Mouse (Mus musculus) small intestine, adult 2 months (tissue): Measurements from ENCODE around the gene Alkbh2. TPM values are rescaled to one million over a fixed set of nuclear protein-coding genes. Genes with fewer than 3 reads are reported as not detected.

ENCODE experiments used
- H3K27ac ChIP-seq: fragments of 200-500 bp; 2 replicates; pipeline ENCODE4 v1.5.1; 2012; ENCODE audit warnings: low read depth, low read length, control low read depth, inconsistent platforms; ENCODE audit not compliant: insufficient read depth
- H3K27me3 ChIP-seq: fragments of 200-500 bp; 2 replicates; pipeline ENCODE4 v1.6.1; 2012; ENCODE audit warnings: mild to moderate bottlenecking, moderate library complexity, low read length, inconsistent platforms; ENCODE audit not compliant: control insufficient read depth, insufficient read depth
- H3K36me3 ChIP-seq: fragments of 200-500 bp; 2 replicates; pipeline ENCODE4 v1.6.1; 2012; ENCODE audit warnings: mild to moderate bottlenecking, low read length, control low read depth, inconsistent platforms; ENCODE audit not compliant: control insufficient read depth, insufficient read depth
- H3K4me1 ChIP-seq: fragments of 200-500 bp; 2 replicates; pipeline ENCODE4 v1.6.1; 2012; ENCODE audit warnings: low read length, inconsistent platforms, mixed read lengths; ENCODE audit not compliant: control insufficient read depth, insufficient read depth, insufficient read length
- H3K4me3 ChIP-seq: fragments of 200-500 bp; 2 replicates; pipeline ENCODE4 v1.5.1; 2012; ENCODE audit warnings: low read depth, mild to moderate bottlenecking, control low read depth, inconsistent platforms, low read length, moderate library complexity
- CTCF ChIP-seq: fragments of 200-500 bp; IDR thresholded peaks from 2 replicates; pipeline ENCODE4 v1.5.1; 2012; ENCODE audit warnings: low read depth, mild to moderate bottlenecking, control low read depth, inconsistent platforms, low read length, moderate library complexity, mixed read lengths; ENCODE audit not compliant: insufficient replicate concordance, insufficient read length; ENCODE audit errors: extremely low read depth
- POLR2A ChIP-seq: fragments of 200-500 bp; IDR thresholded peaks from 2 replicates; pipeline ENCODE4 v1.6.1; 2012; ENCODE audit warnings: low read depth, mild to moderate bottlenecking, control low read depth, inconsistent platforms, low read length, moderate library complexity
- WGBS: fragments of 180-500 bp; shearing (Covaris S2); methylation state at CpG from one replicate; pipeline ENCODE4 v1.1.7; 2018; 5-methylcytosine and 5-hydroxymethylcytosine counted together
- polyA plus RNA-seq: library from polyadenylated mRNA; depleted of rRNA; stranded (reverse); fragments of >200 nt; gene quantifications from 2 replicates; pipeline ENCODE4 v1.2.3, GENCODE M21; 2012; rRNA removed

Gene Alkbh2
- polyA plus RNA-seq, result 3.1 and 6.6 TPM in 2 replicates

DNA sequence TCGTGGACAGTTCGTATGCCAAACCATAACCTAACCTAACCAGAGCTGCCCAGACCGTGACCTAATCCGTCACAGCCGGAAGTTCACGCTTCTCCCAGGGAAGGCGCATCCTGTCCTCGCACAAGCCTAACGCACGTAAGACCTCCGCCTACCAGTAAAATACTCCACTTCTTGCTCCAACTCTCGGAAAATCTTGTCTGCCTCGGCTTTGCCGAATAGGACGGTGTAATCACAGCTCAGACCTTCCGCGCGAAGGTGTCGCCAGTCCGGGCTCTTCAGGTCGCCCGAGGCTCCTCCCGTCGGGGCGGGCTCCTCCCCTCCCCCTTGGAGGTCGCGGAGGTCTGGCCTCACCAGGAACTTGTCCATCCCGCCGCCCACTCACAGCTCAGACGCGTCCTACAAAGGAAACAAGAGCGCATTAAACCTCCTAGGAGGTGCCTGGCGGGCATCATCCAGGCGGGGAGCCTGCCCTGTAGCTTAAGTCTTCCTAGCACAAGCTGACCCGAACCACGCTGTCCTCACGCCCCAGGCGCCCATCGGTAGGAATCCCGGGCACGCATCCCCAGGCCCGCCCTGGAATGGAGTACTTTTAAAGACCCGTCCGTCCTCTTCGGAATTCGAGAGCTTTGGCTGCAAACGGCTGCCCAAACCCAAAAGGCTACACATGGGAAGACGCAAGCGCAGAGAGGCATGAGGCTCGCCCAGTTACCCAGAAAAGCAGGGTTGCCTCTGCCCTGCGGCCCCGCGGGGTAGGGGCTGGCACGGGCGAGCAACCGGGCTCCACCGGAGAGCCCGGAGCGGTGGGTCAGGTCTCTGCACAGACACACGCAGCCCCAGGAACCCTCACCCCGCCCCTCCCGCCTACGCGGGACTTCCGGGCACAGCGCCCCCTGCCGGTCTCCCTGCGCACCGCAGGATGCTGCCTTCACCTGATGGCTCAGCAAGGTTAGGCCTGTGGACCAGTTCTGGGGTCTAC lies at the start of gene Alkbh2:
Alkbh2 (minus strand) TSS at position 845 of the 976 bp plus-strand sequence.
- Histone ChIP-seq H3K27ac (peak within 1 kb of the TSS; percentile 60), H3K4me1 (peaks cover 3% of the 10 kb centered on the region; the same call in 1 of the 2 replicates), H3K27me3 (no peaks in the 10 kb centered on the region), H3K36me3 (peaks cover 7% of the 10 kb centered on the region; the same call in 1 of the 2 replicates), H3K4me3 (peak within 1 kb of the TSS; percentile 70)
- TF ChIP-seq CTCF (peak; percentile 90), POLR2A (peak; percentile 42)
- WGBS, result 2% methylated on average over 69 of the region's 69 CpGs

DNA sequence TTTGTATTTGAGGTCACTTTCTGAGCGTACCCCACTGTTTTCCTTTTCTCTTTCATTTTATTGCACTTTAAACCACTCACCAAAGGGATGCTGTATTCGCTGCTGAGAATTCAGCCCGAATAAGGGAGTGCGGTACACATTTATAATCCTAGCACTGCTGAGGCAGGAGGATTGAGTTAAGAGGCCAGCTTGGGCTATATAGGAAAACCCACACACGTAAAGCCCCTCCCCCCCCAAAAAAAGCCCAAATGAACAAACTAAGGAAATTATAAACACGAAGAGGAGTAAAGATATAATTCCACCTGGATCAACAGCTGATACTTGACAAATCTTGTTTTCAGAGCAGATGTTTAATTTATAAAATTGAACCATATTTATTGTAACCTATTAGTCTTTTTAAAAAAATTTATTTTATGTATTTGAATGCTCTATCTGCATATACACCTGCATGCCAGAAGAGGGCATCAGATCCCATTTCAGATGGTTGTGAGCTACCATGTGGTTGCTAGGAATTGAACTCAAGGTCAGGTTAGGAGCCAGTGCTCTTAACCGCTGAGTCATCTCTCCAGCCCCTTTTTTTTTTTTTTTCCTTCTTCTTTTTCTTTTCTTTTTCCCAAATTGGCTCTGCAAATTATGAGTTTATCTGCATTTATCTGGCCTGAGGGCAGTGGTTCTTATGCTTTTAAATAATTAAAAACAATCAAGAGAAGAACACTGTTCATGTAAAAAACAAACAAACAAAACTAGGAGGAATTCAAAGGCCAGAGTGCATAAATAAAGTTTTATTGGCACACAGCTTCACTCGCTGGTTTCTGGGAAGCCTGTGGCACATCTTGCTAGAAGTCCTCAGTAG lies 48.8 kb upstream of the Alkbh2 start:
- no peak for TF ChIP-seq POLR2A
- no peak for TF ChIP-seq CTCF
- Histone ChIP-seq H3K36me3 (no peaks in the 10 kb centered on the region), H3K27ac (no peak overlapping the region)

DNA sequence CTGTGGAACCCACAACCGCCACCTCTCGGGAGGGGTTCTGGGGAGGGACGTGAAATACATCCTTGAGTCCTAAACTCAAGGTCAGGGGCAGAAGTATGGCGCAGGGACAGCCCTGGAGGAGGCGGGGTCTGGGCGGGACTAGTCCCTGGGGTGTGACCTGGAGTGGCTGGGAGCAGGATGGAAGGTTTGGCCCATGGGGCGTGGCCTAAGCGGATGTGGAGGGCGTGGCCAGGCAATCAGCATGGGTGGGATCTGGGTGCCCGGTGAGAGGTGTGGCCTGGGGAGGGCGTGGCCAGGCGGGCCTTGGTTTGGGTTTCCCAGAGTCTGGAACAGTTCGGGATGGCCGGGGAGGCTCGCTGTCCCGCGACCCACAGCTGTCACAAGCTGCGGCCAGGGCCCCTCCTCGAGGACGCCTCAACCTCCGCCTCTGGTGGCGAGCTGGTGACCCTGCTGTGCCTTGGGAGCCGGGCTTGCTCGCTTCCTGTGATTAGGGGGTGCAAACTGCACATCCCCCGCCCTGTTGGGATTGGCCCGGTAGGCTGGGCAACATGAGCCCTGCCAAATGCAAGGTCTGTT lies 47.7 kb upstream of the Alkbh2 start:
- Histone ChIP-seq H3K27ac (0 out of 2 replicates have a peak overlapping the region, but pooled peaks have one; percentile 17), H3K27me3 (no peaks in the 10 kb centered on the region), H3K4me1 (peaks cover 10% of the 10 kb centered on the region), H3K4me3 (peak overlapping the region; percentile 67), H3K36me3 (no peaks in the 10 kb centered on the region)
- TF ChIP-seq POLR2A (peak; percentile 55; the same call in 1 of the 2 replicates), CTCF (no peak)
- under 1% methylated on average over 26 of the region's 26 CpGs for WGBS

More for the DNA sequence above, 48.8 kb upstream of the Alkbh2 start:
- no peak overlapping the region for H3K4me3 ChIP-seq
- H3K4me1 ChIP-seq, result peaks cover 10% of the 10 kb centered on the region
- WGBS, result 63% methylated on average over 8 of the region's 8 CpGs
- no peaks in the 10 kb centered on the region for H3K27me3 ChIP-seq

- Histone ChIP-seq H3K27me3 (no peaks in the 10 kb centered on the region), H3K27ac (no peak overlapping the region), H3K4me1 (peaks cover 10% of the 10 kb centered on the region), H3K4me3 (no peak overlapping the region), H3K36me3 (no peaks in the 10 kb centered on the region)
- no peak for TF ChIP-seq POLR2A
- peak; percentile 39; the same call in 1 of the 2 replicates for TF ChIP-seq CTCF
- 18% methylated on average over 16 of the region's 16 CpGs for WGBS
Observed at GRCm38 (mm10) chr5:114174639-114175038, 46.6 kb upstream of the Alkbh2 start.

DNA sequence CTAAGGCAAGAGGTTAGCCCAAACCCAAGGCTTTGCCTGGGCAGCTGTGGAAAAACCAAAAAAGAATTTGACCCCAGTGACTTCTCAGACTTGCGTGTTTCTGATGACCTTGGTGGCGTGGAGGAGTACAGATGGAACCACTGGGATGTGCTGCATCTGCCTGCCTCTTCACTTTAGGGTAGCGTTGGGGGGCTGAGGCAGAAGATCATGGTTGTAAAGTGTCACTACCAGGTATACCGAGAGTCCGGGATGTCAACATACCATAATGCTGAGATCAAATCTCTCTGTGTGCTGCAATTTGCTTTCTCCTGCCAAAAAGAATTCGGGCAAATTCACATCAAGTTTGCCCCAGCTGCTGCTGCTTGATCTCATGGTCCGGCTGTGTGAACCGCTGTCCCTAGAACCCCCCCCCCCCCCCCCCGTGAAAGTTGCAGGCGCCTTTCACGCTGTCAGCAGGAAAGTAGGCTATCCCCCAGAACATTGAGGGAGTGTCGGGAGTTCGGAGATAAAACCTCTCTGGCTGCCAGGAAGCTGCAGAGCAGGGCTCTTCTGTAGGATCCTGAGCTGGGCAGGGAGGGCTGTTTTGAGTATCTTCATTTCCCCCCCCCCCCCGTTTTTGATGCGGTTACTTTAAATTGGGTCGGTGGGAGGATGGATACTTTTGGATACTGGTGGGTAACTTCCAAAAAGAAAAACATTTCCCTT lies 46.0 kb upstream of the Alkbh2 start:
- no peaks in the 10 kb centered on the region for H3K36me3 ChIP-seq
- peaks cover 10% of the 10 kb centered on the region for H3K4me1 ChIP-seq
- TF ChIP-seq POLR2A (no peak), CTCF (no peak)
- 13% methylated on average over 16 of the region's 16 CpGs for WGBS
- H3K4me3 ChIP-seq, result no peak overlapping the region
- no peak overlapping the region for H3K27ac ChIP-seq
- H3K27me3 ChIP-seq, result no peaks in the 10 kb centered on the region

- 63% methylated on average over 7 of the region's 7 CpGs for WGBS
- TF ChIP-seq CTCF (peak; percentile 36; the same call in 1 of the 2 replicates), POLR2A (no peak)
- H3K36me3 ChIP-seq, result no peaks in the 10 kb centered on the region
Observed at GRCm38 (mm10) chr5:114173458-114173857, 45.4 kb upstream of the Alkbh2 start.

More at GRCm38 (mm10) chr5:114173458-114173857, 45.4 kb upstream of the Alkbh2 start:
- H3K4me3 ChIP-seq, result no peak overlapping the region
- H3K27me3 ChIP-seq, result no peaks in the 10 kb centered on the region
- H3K27ac ChIP-seq, result no peak overlapping the region
- peaks cover 10% of the 10 kb centered on the region for H3K4me1 ChIP-seq
